Mouse (Mus musculus): Measurements from ENCODE around the gene Car5a. TPM values are rescaled to one million over a fixed set of nuclear protein-coding genes. Genes with fewer than 3 reads are reported as not detected.
A peak's percentile ranks its signal among the peaks of the same experiment; 100 is the strongest.

The Car5a gene
- polyA plus RNA-seq, 1 experiment from 2014 or later: not detected

- no peaks in the 10 kb centered on the region for H3K9me3 ChIP-seq (replicated peaks)
- H3K27ac ChIP-seq (ENCODE audit: poor library complexity, severe bottlenecking): no peak overlapping the region
- peaks cover 43% of the 10 kb centered on the region for H3K4me1 ChIP-seq (replicated peaks)
- no peak for ATAC-seq (ENCODE audit: insufficient number of reproducible peaks, low FRiP score)
- no peak overlapping the region for H3K4me2 ChIP-seq
- 90% methylated on average over 7 of the region's 7 CpGs for WGBS
- H3K9ac ChIP-seq: no peak overlapping the region
- H3K27me3 ChIP-seq (replicated peaks): peaks cover 7% of the 10 kb centered on the region
- H3K4me3 ChIP-seq: no peak overlapping the region
- peaks cover 10% of the 10 kb centered on the region for H3K36me3 ChIP-seq
Observed at GRCm38 (mm10) chr8:121877828-121878480, 66.8 kb downstream of the Car5a start.

DNA sequence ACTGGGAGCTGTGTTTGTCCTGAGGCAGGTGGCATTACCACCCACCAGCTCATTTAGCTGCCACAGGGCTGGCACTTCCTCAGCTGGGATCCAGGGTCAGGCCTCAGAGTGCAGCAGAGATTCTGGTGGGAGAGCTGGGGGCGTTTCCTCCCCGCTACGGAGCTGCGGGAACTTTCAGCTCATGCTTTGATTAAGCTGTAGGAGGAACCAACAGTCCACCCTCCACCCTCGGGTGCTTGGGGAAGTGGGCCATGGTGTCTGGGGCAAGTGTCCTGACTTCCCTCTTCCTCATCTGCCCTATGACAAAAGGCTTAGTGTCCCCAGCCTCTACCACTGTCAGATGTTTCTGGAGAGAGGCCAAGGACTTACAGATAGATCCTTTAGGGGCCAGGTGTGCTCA, 67.5 kb downstream of the Car5a start:
- peaks cover 11% of the 10 kb centered on the region for H3K27me3 ChIP-seq (replicated peaks)
- no peak overlapping the region for H3K4me2 ChIP-seq
- peaks cover 3% of the 10 kb centered on the region; the same call in 1 of the 2 replicates for H3K36me3 ChIP-seq
- H3K9me3 ChIP-seq (replicated peaks): no peaks in the 10 kb centered on the region
- no peak overlapping the region for H3K9ac ChIP-seq
- peaks cover 48% of the 10 kb centered on the region for H3K4me1 ChIP-seq (replicated peaks)
- H3K27ac ChIP-seq (ENCODE audit: poor library complexity, severe bottlenecking): no peak overlapping the region
- no peak for ATAC-seq (ENCODE audit: insufficient number of reproducible peaks, low FRiP score)
- 51% methylated on average over 5 of the region's 5 CpGs for WGBS
- no peak overlapping the region for H3K4me3 ChIP-seq

GRCm38 (mm10) chr8:121875517-121875916, 69.2 kb downstream of the Car5a start:
- WGBS: 41% methylated on average over 9 of the region's 9 CpGs
- Histone ChIP-seq H3K36me3 (no peaks in the 10 kb centered on the region), H3K4me3 (no peak overlapping the region), H3K9ac (no peak overlapping the region), H3K4me1 (replicated peaks) (peaks cover 38% of the 10 kb centered on the region), H3K27me3 (replicated peaks) (peaks cover 19% of the 10 kb centered on the region), H3K9me3 (replicated peaks) (no peaks in the 10 kb centered on the region), H3K4me2 (peak overlapping the region; percentile 12; the same call in 1 of the 2 replicates), H3K27ac (ENCODE audit: poor library complexity, severe bottlenecking) (0 out of 2 replicates have a peak overlapping the region, but pooled peaks have one; percentile 5)
- ATAC-seq (ENCODE audit: insufficient number of reproducible peaks, low FRiP score): peak; percentile 56; the same call in 1 of the 2 replicates

DNA sequence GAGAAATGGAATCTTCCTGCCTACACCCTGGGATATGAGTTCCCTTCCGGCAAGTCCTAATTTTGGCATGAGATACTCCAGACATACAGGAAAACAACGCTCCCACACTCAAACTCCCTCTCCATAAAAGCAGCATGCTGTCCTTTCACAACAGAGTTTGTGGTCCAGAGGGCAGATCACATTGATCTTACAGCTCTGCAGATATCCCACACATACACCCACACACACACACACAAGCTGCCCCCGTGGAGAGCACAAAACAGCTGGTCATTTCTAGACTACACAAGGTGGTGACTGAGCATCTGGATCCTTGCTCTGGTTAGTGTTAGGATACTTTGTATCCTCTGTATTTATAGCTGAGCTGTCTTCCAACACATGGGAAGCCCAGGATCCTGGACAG, 69.7 kb downstream of the Car5a start:
- no peak for ATAC-seq (ENCODE audit: insufficient number of reproducible peaks, low FRiP score)
- Histone ChIP-seq H3K4me3 (no peak overlapping the region), H3K4me2 (peak overlapping the region; percentile 12; the same call in 1 of the 2 replicates), H3K36me3 (no peaks in the 10 kb centered on the region), H3K9me3 (replicated peaks) (no peaks in the 10 kb centered on the region), H3K4me1 (replicated peaks) (peaks cover 37% of the 10 kb centered on the region), H3K27ac (ENCODE audit: poor library complexity, severe bottlenecking) (0 out of 2 replicates have a peak overlapping the region, but pooled peaks have one; percentile 5), H3K9ac (no peak overlapping the region), H3K27me3 (replicated peaks) (peaks cover 19% of the 10 kb centered on the region)
- 42% methylated on average over 3 of the region's 3 CpGs for WGBS

DNA sequence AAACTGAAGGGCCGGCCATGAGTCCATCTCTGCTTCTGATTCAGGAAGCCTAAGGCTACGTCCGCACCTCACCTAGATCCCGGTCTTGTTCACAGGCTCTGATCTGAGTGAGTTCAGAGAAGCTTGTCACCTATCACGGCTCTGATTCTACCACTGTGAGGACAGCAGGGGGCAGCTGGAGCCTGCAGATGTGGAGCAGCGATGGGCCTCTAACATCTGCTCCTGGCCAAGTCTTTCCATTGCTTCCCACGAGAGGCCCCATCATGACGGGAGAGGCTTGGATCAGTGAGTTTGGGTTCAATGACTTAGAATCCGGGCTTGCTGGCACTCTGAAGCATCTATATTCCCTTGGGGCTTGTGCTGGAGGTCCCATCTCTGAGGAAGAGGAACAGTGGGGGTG, 70.7 kb downstream of the Car5a start:
- Histone ChIP-seq H3K4me3 (no peak overlapping the region), H3K27ac (ENCODE audit: poor library complexity, severe bottlenecking) (no peak overlapping the region), H3K36me3 (no peaks in the 10 kb centered on the region), H3K9ac (no peak overlapping the region), H3K4me1 (replicated peaks) (peaks cover 37% of the 10 kb centered on the region), H3K9me3 (replicated peaks) (no peaks in the 10 kb centered on the region), H3K27me3 (replicated peaks) (peaks cover 19% of the 10 kb centered on the region), H3K4me2 (no peak overlapping the region)
- no peak; the same call in 1 of the 2 replicates for ATAC-seq (ENCODE audit: insufficient number of reproducible peaks, low FRiP score)
- 39% methylated on average over 9 of the region's 9 CpGs for WGBS

DNA sequence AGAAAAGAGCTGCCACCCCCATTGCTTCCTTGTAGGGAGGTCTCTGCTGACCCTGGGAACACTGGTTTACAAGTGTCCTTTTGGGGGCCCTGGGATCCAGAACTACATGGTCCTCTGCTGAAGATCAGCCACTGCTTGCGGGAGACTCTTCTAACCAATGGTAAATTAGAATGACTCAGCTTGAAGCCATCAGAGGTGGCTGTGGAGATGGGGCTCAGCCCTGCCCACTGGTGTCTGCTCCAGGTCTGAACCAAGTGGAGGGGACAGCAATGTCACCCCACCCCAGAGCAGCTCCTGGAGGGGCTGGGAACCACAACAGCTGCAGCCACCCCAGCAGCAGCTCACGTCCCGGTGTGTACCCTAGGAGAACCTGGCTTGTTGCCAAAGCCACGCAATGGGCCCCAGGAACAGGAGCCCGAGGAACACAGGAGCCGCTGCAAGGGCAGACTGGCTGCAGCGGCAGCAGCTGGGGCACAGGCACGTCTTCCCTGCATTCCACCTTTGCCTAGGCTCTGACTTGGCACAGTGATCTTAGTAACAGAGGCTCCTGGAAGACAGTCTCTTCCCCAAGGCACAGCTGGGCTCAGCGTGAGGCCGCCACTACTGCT, 72.8 kb downstream of the Car5a start:
- Histone ChIP-seq H3K36me3 (no peaks in the 10 kb centered on the region), H3K9ac (peak overlapping the region; percentile 51; the same call in 1 of the 2 replicates), H3K9me3 (replicated peaks) (no peaks in the 10 kb centered on the region), H3K27me3 (replicated peaks) (peaks cover 19% of the 10 kb centered on the region), H3K4me3 (no peak overlapping the region), H3K4me1 (replicated peaks) (peaks cover 37% of the 10 kb centered on the region), H3K4me2 (peak overlapping the region; percentile 15), H3K27ac (ENCODE audit: poor library complexity, severe bottlenecking) (no peak overlapping the region)
- 32% methylated on average over 10 of the region's 10 CpGs for WGBS
- ATAC-seq (ENCODE audit: insufficient number of reproducible peaks, low FRiP score): no peak

DNA sequence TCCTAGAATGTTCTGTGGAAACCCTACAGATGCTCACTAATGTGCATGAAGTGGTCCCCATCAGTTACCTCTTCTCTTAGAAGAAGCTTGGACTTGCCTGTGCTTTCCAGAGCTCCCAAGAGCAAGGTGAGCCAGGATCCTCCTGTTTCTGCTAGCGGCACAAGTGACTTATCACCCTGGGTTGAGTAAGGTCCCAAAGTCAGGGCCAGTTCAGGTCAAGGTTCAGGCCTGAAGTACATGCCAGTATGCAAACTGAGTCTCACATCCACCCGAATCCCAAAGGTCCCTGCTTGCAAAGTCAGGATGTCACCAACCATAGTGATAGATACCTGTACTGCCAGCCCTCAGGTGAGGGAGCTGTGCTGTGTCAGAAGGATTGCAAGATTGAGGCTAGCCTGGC, 74.5 kb downstream of the Car5a start:
- no peak overlapping the region for H3K27ac ChIP-seq (ENCODE audit: poor library complexity, severe bottlenecking)
- H3K4me2 ChIP-seq: no peak overlapping the region
- H3K9ac ChIP-seq: no peak overlapping the region
- whole genome bisulfite sequencing: 83% methylated on average over 2 of the region's 2 CpGs
- no peaks in the 10 kb centered on the region for H3K9me3 ChIP-seq (replicated peaks)
- no peak for ATAC-seq (ENCODE audit: insufficient number of reproducible peaks, low FRiP score)
- no peaks in the 10 kb centered on the region for H3K36me3 ChIP-seq
- H3K4me1 ChIP-seq (replicated peaks): peaks cover 24% of the 10 kb centered on the region
- peaks cover 19% of the 10 kb centered on the region for H3K27me3 ChIP-seq (replicated peaks)
- no peak overlapping the region for H3K4me3 ChIP-seq

DNA sequence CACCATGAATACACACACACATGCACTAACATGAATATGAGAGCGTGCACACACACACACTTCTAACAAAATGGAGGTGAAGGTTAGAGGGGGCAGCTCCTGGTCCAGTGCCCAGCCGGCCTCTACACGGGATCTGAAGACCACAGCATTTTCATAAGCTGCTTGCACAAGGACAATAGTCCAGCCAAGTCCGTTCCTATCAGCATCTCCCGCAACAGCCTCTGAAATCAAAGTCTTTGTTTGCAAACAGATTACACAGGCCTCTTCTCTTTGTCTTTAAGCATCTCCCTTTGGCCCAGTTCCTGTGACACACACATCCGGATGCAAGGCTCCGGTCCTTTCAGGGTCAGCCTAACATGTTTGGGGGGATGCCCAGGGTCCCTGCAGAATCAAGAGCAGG, 75.8 kb downstream of the Car5a start:
- Histone ChIP-seq H3K36me3 (no peaks in the 10 kb centered on the region), H3K27ac (ENCODE audit: poor library complexity, severe bottlenecking) (no peak overlapping the region), H3K4me2 (no peak overlapping the region), H3K9ac (no peak overlapping the region), H3K27me3 (replicated peaks) (peaks cover 23% of the 10 kb centered on the region), H3K4me3 (no peak overlapping the region), H3K9me3 (replicated peaks) (no peaks in the 10 kb centered on the region), H3K4me1 (replicated peaks) (peaks cover 11% of the 10 kb centered on the region)
- ATAC-seq (ENCODE audit: insufficient number of reproducible peaks, low FRiP score): no peak
- 79% methylated on average over 7 of the region's 7 CpGs for WGBS

GRCm38 (mm10) chr8:121868196-121868595, 76.5 kb downstream of the Car5a start:
- Histone ChIP-seq H3K9ac (no peak overlapping the region), H3K27ac (ENCODE audit: poor library complexity, severe bottlenecking) (no peak overlapping the region), H3K9me3 (replicated peaks) (no peaks in the 10 kb centered on the region), H3K4me2 (no peak overlapping the region), H3K4me3 (no peak overlapping the region), H3K27me3 (replicated peaks) (peaks cover 19% of the 10 kb centered on the region), H3K36me3 (no peaks in the 10 kb centered on the region), H3K4me1 (replicated peaks) (peaks cover 11% of the 10 kb centered on the region)
- no peak for ATAC-seq (ENCODE audit: insufficient number of reproducible peaks, low FRiP score)
- WGBS: 77% methylated on average over 5 of the region's 5 CpGs
